Mouse (Mus musculus) lung, adult 2 months (tissue): Measurements from ENCODE around the gene Prmt1. TPM values are rescaled to one million over a fixed set of nuclear protein-coding genes. Genes with fewer than 3 reads are reported as not detected.

Experiments used
- DNase-seq: peaks from one replicate; pipeline ENCODE4 v3.0.0; 2022
- H3K4me1 ChIP-seq: fragments of 200-500 bp; 2 replicates; pipeline ENCODE4 v1.6.1; 2011; ENCODE audit warnings: low read length; ENCODE audit not compliant: control insufficient read depth, insufficient read depth
- H3K4me3 ChIP-seq: fragments of 200-500 bp; replicated peaks from 2 replicates; pipeline ENCODE3; 2011; ENCODE audit warnings: low read depth, mild to moderate bottlenecking, control low read depth, low read length; ENCODE audit errors: extremely low read depth
- CTCF ChIP-seq: fragments of 200-500 bp; IDR thresholded peaks from 2 replicates; pipeline ENCODE4 v1.5.1; 2011; ENCODE audit warnings: mild to moderate bottlenecking, low read length, control low read depth; ENCODE audit not compliant: insufficient read depth
- POLR2A ChIP-seq: fragments of 200-500 bp; IDR thresholded peaks from 2 replicates; pipeline ENCODE4 v1.6.1; 2011; ENCODE audit warnings: low read depth, mild to moderate bottlenecking, control low read depth, low read length, borderline replicate concordance; ENCODE audit errors: extremely low read depth
- WGBS: fragments of 180-500 bp; shearing (Covaris S2); methylation state at CpG from one replicate; pipeline ENCODE4 v1.1.7; 2018; 5-methylcytosine and 5-hydroxymethylcytosine counted together
- polyA plus RNA-seq: library from polyadenylated mRNA; depleted of rRNA; stranded (reverse); fragments of >200 nt; gene quantifications from 2 replicates; pipeline ENCODE4 v1.2.3, GENCODE M21; 2012; rRNA removed

Gene Prmt1
- polyA plus RNA-seq, 1 experiment, result 97.7 TPM

- Histone ChIP-seq H3K4me3 (peak within 1 kb of the TSS; percentile 86), H3K4me1 (peaks cover 2% of the 10 kb centered on the region; the same call in 1 of the 2 replicates)
- peak; percentile 99 for DNase-seq
- peak; percentile 88; the same call in 1 of the 2 replicates for TF ChIP-seq POLR2A
- TF ChIP-seq CTCF, result no peak
- WGBS, result under 1% methylated on average over 83 of the region's 84 CpGs
Measured at GRCm38 (mm10) chr7:44929204-44930151, 56.9 kb downstream of the Prmt1 start, which contains the start of gene Ap2a1. Ap2a1 (minus strand) TSS chr7:44929496.

GRCm38 (mm10) chr7:44928570-44928969, 57.8 kb downstream of the Prmt1 start:
- DNase-seq, result no peak
- TF ChIP-seq POLR2A, result no peak
- TF ChIP-seq CTCF, result no peak
- 4% methylated on average over 1 of the region's 1 CpGs for WGBS
- peak overlapping the region; percentile 86 for H3K4me3 ChIP-seq
- peaks cover 2% of the 10 kb centered on the region; the same call in 1 of the 2 replicates for H3K4me1 ChIP-seq

Other genes with a start within 250 kb of the Prmt1 start
- 42.0 and 51.9 TPM in 2 replicates for gene Vrk3, start 238.2 kb downstream of the Prmt1 start, polyA plus RNA-seq
- gene Zfp473, start 235.5 kb downstream of the Prmt1 start, polyA plus RNA-seq, result 0.15 and 0.18 TPM in 2 replicates
- 42.9 and 44.1 TPM in 2 replicates for gene Nup62, start 170.5 kb downstream of the Prmt1 start, polyA plus RNA-seq
- gene Il4i1, start 170.2 kb downstream of the Prmt1 start, polyA plus RNA-seq, result 6.5 and 7.6 TPM in 2 replicates
- gene Atf5, start 169.9 kb downstream of the Prmt1 start, polyA plus RNA-seq, result 191 and 231 TPM in 2 replicates
- gene Akt1s1, start 137.6 kb downstream of the Prmt1 start, polyA plus RNA-seq, result 96.6 and 130 TPM in 2 replicates
- 95.7 and 114 TPM in 2 replicates for gene Tbc1d17, start 137.5 kb downstream of the Prmt1 start, polyA plus RNA-seq
- gene Pnkp, start 129.4 kb downstream of the Prmt1 start, polyA plus RNA-seq, result 57.2 and 62.0 TPM in 2 replicates
- gene Ptov1, start 116.8 kb downstream of the Prmt1 start, polyA plus RNA-seq, result 274 and 280 TPM in 2 replicates
- 133 and 233 TPM in 2 replicates for gene Med25, start 93.9 kb downstream of the Prmt1 start, polyA plus RNA-seq
- gene Fuz, start 90.5 kb downstream of the Prmt1 start, polyA plus RNA-seq, result 77.8 and 82.1 TPM in 2 replicates
- 94.8 and 101 TPM in 2 replicates for gene Ap2a1, start 57.1 kb downstream of the Prmt1 start, polyA plus RNA-seq
- 0.16 TPM in 1 of 2 replicates, not detected in the other for gene Tsks, start 43.4 kb downstream of the Prmt1 start, polyA plus RNA-seq
- 20.7 and 21.0 TPM in 2 replicates for gene Cpt1c, start 11.7 kb downstream of the Prmt1 start, polyA plus RNA-seq
- gene Irf3, start 11.1 kb upstream of the Prmt1 start, polyA plus RNA-seq, result 125 and 130 TPM in 2 replicates
- 37.1 and 38.3 TPM in 2 replicates for gene Bcl2l12, start 12.1 kb upstream of the Prmt1 start, polyA plus RNA-seq
- gene Scaf1, start 29.8 kb upstream of the Prmt1 start, polyA plus RNA-seq, result 76.2 and 76.8 TPM in 2 replicates
- gene Rras, start 31.4 kb upstream of the Prmt1 start, polyA plus RNA-seq, result 233 and 237 TPM in 2 replicates
- 11.1 and 15.9 TPM in 2 replicates for gene Prr12, start 66.3 kb upstream of the Prmt1 start, polyA plus RNA-seq
- 86.5 and 102 TPM in 2 replicates for gene Nosip, start 75.9 kb upstream of the Prmt1 start, polyA plus RNA-seq
- 82.5 and 90.6 TPM in 2 replicates for gene Prrg2, start 76.1 kb upstream of the Prmt1 start, polyA plus RNA-seq
- 172 and 174 TPM in 2 replicates for gene Rcn3, start 105.7 kb upstream of the Prmt1 start, polyA plus RNA-seq
- gene Fcgrt, start 117.3 kb upstream of the Prmt1 start, polyA plus RNA-seq, result 112 and 120 TPM in 2 replicates
- gene Rps11, start 137.9 kb upstream of the Prmt1 start, polyA plus RNA-seq, result 125 and 221 TPM in 2 replicates
- 1,255 and 1,630 TPM in 2 replicates for gene Rpl13a, start 142.2 kb upstream of the Prmt1 start, polyA plus RNA-seq
- 3.1 TPM in 2 replicates for gene Gm45713, start 149.7 kb upstream of the Prmt1 start, polyA plus RNA-seq
- 151 and 195 TPM in 2 replicates for gene Flt3l, start 149.9 kb upstream of the Prmt1 start, polyA plus RNA-seq
- 46.9 and 50.1 TPM in 2 replicates for gene Pih1d1, start 167.7 kb upstream of the Prmt1 start, polyA plus RNA-seq
- gene Aldh16a1, start 168.0 kb upstream of the Prmt1 start, polyA plus RNA-seq, result 48.6 and 58.5 TPM in 2 replicates
- gene Slc17a7, start 177.4 kb upstream of the Prmt1 start, polyA plus RNA-seq, result 2.4 and 2.7 TPM in 2 replicates
- 0.44 and 0.53 TPM in 2 replicates for gene Gfy, start 193.0 kb upstream of the Prmt1 start, polyA plus RNA-seq
- gene Pth2, start 194.4 kb upstream of the Prmt1 start, polyA plus RNA-seq, result not detected in 2 replicates
- 3.3 and 4.1 TPM in 2 replicates for gene Ccdc155, start 218.3 kb upstream of the Prmt1 start, polyA plus RNA-seq
- 1.4 and 5.2 TPM in 2 replicates for gene Dkkl1, start 225.6 kb upstream of the Prmt1 start, polyA plus RNA-seq
- gene Tead2, start 229.2 kb upstream of the Prmt1 start, polyA plus RNA-seq, result 37.6 and 44.1 TPM in 2 replicates